Mouse (Mus musculus): ENCODE data around the gene Alcam. TPM values are rescaled to one million over a fixed set of nuclear protein-coding genes. Genes with fewer than 3 reads are reported as not detected.

Alcam gene
- polyA plus RNA-seq, 1 experiment from 2014 or later, result 8.3 TPM

DNA sequence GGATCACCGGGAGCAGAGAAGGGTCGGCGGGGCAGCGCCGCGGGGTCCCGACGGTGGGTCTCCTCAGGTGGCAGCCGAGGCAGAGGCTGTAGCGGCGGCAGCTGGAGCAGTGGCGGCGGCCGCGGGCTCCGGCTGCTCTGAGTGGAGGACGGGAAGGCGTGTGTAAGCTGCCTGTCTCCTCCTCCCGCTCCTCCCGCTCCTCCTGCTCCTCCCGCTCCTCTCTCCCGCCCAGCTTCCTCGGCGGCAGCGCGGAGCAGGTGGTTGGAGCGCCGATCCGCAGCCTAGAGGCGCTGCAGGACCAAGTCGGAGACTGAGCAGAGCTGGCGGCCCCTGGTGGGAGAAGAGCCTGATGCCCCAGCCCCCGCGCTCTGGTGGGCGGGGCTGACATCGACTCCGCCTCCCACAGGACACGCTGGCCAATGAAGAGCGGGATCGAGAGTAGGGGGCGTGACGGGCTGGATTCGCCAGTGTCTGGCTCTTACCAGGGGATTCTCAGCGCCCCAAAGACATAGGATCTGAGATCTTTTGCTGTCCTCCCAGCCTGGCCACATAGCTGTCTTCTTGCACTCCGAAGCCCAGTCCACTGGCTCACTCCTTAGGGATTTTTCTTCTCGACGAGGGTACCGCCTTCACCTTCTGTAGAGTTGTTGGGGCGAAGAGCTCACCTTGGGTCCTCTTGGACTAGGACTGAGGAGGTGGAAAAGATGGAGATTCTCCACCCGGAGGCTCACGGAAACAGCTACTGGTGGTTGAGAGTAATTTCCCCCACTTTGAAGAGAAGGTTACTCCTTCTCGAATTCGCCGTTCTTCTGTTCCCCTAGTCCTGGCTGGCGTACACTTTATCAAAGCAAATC lies 785 bp downstream of the Alcam start:
- H3K9me3 ChIP-seq (replicated peaks), result no peaks in the 10 kb centered on the region
- peaks cover 55% of the 10 kb centered on the region for H3K27me3 ChIP-seq (replicated peaks)
- under 1% methylated on average over 42 of the region's 55 CpGs for WGBS (ENCODE audit: insufficient replicate concordance)
- peaks cover 5% of the 10 kb centered on the region; the same call in 1 of the 2 replicates for H3K4me1 ChIP-seq
- H3K4me3 ChIP-seq, result peak overlapping the region; percentile 61
- ATAC-seq, result peak; percentile 89
- H3K36me3 ChIP-seq, result no peaks in the 10 kb centered on the region
- peak overlapping the region; percentile 71 for H3K4me2 ChIP-seq
- peak overlapping the region; percentile 40; the same call in 1 of the 2 replicates for H3K9ac ChIP-seq
- peak overlapping the region; percentile 25; the same call in 1 of the 2 replicates for H3K27ac ChIP-seq

DNA sequence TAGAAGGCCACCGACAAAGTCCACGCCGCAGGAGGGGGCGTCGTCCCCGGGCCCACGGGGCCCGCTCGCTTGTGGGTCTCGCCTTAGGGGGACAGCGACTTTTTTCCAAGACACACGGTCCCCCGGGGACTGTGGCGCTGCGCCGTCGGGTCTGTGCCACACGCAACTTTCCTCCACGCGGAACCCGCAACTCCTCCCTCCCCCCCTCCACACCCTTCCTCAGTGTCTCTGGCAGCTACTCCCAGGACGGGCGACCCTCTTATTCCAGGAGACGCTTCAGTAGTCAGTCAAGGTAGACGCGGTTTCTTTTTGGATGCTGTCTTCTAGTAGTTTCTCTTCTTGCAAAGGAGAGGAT lies 1.4 kb downstream of the Alcam start:
- peaks cover 55% of the 10 kb centered on the region for H3K27me3 ChIP-seq (replicated peaks)
- peak; percentile 16; the same call in 1 of the 2 replicates for ATAC-seq
- peak overlapping the region; percentile 61 for H3K4me3 ChIP-seq
- H3K4me1 ChIP-seq, result peaks cover 5% of the 10 kb centered on the region; the same call in 1 of the 2 replicates
- H3K27ac ChIP-seq, result peak overlapping the region; percentile 25
- 2% methylated on average over 26 of the region's 26 CpGs for WGBS (ENCODE audit: insufficient replicate concordance)
- H3K4me2 ChIP-seq, result peak overlapping the region; percentile 71
- H3K36me3 ChIP-seq, result no peaks in the 10 kb centered on the region
- peak overlapping the region; percentile 40; the same call in 1 of the 2 replicates for H3K9ac ChIP-seq
- no peaks in the 10 kb centered on the region for H3K9me3 ChIP-seq (replicated peaks)

DNA sequence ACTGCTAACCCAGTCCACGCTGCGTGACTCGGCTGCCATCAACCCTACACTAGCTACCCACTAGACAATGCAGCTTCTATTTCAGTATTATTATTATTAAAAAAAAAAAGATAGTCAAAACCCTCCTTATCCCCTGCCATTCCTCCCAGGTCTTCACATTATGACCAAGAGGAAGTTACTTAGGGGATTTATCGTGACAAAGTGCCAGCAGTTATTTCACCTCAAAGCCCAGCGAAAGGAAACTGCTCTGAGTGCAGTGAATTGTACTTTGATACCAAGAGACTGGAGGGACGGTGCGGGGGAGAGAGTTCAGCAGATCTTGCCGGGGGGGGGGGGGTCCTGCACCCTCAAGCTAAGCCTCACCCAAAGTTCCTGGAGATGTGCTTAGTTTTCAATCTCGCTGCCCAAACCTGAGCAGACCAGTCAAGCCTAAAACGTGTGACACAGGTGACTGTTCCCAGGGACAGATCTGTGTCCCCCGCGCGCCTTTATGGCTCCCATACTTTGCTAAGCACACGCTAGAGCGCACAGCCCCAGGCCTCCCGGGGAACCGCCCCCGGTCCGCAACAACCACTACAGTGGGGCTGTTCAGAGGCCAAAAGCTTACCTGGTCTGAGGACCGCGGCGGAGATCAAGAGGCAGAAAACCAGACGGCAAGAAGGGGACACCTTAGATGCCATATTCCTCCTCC lies 1.9 kb downstream of the Alcam start:
- Histone ChIP-seq H3K36me3 (no peaks in the 10 kb centered on the region), H3K9ac (peak overlapping the region; percentile 40; the same call in 1 of the 2 replicates), H3K4me1 (peaks cover 5% of the 10 kb centered on the region; the same call in 1 of the 2 replicates), H3K27ac (peak overlapping the region; percentile 14; the same call in 1 of the 2 replicates), H3K9me3 (replicated peaks) (no peaks in the 10 kb centered on the region), H3K27me3 (replicated peaks) (peaks cover 55% of the 10 kb centered on the region), H3K4me2 (peak overlapping the region; percentile 71), H3K4me3 (peak overlapping the region; percentile 61)
- WGBS (ENCODE audit: insufficient replicate concordance), result 1% methylated on average over 23 of the region's 23 CpGs
- no peak for ATAC-seq

DNA sequence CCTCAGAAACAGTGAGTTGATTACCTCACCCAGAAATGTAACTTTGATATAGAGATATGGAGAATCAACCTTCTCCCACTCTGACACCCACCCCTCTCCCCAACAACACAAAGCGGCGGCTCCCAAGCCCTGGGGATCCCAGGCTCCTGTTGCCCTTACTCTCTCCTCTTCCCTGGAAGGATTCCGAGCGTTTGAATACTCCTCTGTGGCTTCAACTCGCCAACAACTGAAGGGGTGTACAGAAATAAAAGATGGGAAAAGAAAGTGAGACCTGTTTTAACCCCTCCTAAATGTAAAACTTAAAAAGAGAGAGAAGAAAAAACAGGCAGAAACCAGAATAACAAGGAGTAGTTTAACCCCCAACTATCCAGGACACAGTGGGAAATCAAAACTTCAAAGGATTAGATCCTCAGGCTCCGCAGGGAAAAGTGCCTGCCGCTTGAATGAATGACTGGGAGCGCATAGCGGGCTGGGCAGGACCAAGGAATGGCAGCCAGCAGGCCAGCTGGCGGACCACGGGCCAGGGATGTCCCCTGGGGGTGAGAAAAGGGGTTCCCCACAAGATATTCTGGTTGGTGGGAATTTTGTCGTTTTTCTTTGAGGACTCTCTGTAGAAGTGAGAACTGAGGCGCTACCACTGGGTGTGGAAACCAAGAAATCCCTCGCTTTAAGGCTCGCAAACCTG lies 2.6 kb downstream of the Alcam start:
- Histone ChIP-seq H3K27me3 (replicated peaks) (peaks cover 55% of the 10 kb centered on the region), H3K4me1 (peaks cover 5% of the 10 kb centered on the region; the same call in 1 of the 2 replicates), H3K36me3 (no peaks in the 10 kb centered on the region), H3K27ac (no peak overlapping the region), H3K4me3 (peak overlapping the region; percentile 61), H3K4me2 (peak overlapping the region; percentile 71), H3K9ac (peak overlapping the region; percentile 40; the same call in 1 of the 2 replicates), H3K9me3 (replicated peaks) (no peaks in the 10 kb centered on the region)
- 2% methylated on average over 15 of the region's 15 CpGs for WGBS (ENCODE audit: insufficient replicate concordance)
- no peak for ATAC-seq

DNA sequence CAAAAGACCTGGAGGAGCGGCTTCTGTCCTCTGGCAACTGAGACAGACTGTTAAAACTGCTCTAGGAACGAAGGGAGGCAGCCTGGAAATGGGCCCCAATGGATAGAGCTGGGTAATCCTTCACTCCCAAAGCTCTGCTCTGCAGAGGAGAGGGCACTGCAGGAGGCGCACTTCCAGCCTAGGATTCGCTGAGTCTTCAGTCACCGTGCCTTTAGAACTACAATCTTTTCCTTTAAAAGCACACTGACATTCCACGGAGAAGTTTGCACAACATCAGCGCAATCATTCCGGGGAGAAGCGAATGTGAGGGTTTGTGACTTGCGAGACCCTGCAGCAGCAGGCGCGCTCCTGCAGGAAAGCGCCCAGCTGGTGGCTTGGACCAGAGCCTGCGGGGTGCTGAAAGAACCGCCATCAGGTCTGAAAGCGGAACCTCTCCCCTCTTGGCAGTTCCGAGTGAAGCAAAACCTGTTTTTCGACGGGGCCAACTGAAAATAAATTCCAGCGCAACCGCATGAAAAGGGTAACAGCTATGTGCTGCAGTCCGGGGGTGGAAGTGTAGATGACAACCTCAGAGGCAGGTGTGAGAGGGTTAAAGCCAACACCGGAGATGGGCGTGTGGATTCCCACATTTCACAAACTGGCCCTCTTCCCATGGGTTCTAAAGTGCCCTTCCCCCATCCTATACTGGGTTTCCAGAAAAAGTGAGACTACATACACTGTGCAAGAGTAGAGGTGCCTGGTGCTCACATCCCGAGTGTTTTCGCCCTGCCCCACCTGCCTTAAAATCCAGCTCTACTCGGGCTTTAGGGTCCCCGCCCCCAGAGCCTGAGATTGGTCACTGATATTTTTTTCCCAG lies 3.4 kb downstream of the Alcam start:
- Histone ChIP-seq H3K4me2 (peak overlapping the region; percentile 71), H3K9me3 (replicated peaks) (no peaks in the 10 kb centered on the region), H3K4me3 (peak overlapping the region; percentile 61), H3K4me1 (peaks cover 5% of the 10 kb centered on the region; the same call in 1 of the 2 replicates), H3K27ac (no peak overlapping the region), H3K36me3 (no peaks in the 10 kb centered on the region), H3K27me3 (replicated peaks) (peaks cover 55% of the 10 kb centered on the region), H3K9ac (0 out of 2 replicates have a peak overlapping the region, but pooled peaks have one; percentile 35)
- no peak for ATAC-seq
- WGBS (ENCODE audit: insufficient replicate concordance), result 2% methylated on average over 28 of the region's 28 CpGs

DNA sequence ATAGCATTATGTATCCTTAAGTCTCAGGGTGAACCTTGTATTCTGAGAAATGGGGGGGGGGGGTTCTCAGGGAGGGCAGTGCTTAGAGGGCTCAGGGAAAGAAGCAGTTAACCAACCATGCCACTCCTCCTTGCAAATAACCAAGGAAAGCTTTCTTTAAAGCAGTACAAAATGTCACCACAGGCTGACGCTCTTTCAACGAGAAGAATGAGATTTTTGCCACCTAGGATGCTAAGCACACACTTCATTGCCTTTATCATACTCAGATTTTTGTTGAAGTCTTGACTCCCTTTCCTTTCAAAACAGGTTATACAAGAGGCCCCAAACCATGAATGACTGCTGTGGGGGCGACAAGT lies 4.0 kb downstream of the Alcam start:
- Histone ChIP-seq H3K27ac (no peak overlapping the region), H3K27me3 (replicated peaks) (peaks cover 53% of the 10 kb centered on the region), H3K4me2 (peak overlapping the region; percentile 71), H3K9me3 (replicated peaks) (no peaks in the 10 kb centered on the region), H3K9ac (no peak overlapping the region), H3K4me1 (peaks cover 5% of the 10 kb centered on the region; the same call in 1 of the 2 replicates), H3K4me3 (peak overlapping the region; percentile 61), H3K36me3 (no peaks in the 10 kb centered on the region)
- WGBS (ENCODE audit: insufficient replicate concordance), result 13% methylated on average over 3 of the region's 3 CpGs
- ATAC-seq, result no peak

DNA sequence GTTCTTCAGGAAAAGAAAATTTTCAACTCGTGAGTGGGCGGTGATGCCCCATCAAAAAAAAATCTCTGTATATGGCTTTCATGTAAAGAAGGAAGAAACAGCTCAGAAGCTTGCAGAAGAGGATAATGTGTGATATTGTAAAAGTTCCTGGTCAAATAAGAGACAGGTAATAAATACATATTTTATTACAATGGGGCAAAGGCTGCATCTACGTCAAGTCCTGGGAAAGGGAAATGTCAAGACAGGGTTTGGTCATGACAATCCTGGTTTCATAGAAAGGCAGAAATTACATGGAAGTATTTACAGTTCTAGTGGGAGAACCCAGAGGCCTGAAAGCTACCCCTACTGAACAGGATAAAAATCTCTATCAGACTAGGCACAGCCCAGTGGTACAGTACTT lies 7.9 kb downstream of the Alcam start:
- WGBS (ENCODE audit: insufficient replicate concordance), result 75% methylated on average over 3 of the region's 3 CpGs
- ATAC-seq, result no peak
- peaks cover 16% of the 10 kb centered on the region for H3K27me3 ChIP-seq (replicated peaks)
- H3K4me1 ChIP-seq, result no peaks in the 10 kb centered on the region
- H3K4me2 ChIP-seq, result no peak overlapping the region
- no peaks in the 10 kb centered on the region for H3K36me3 ChIP-seq
- no peak overlapping the region for H3K9ac ChIP-seq
- no peak overlapping the region for H3K4me3 ChIP-seq
- no peak overlapping the region for H3K27ac ChIP-seq
- no peaks in the 10 kb centered on the region for H3K9me3 ChIP-seq (replicated peaks)

DNA sequence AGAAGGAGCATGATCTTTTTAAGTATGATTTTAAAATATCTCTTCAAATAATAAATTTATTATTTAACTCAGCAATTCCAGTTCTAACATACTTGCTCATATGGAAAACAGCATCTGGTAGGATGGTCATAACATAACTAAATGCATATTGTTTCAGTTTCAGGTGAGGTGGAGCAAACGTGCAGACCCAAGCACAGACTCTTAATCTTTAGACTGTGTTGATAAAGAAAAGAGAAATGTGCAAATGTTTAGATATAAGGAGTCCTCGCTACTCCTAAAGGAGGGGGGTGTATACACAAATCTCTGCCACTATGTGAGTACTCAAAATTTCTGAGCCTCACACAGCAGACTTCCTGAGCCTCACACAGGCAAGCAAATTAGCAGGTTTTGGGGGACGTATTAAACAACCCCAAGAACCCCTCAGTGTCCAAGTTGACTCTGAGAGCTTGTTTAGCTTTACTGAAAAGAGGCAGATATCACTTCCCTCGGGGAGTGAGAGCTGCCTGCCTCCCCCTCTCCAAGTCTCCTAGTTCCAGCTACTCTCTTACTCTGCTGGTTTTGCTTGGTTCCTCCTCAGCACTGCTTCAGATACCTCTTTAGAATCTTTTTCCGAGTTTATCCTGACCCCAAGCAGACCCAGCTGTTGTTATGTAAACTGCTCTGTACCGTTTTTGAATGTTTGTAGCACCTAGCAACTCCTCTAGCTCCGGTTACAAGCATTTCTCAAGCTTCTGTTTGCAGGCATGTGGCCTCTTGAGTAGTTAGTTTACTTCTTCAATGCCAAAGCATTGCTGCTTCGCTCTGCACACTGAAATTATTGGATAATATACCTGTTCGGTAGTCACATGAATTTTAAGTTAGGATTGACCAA lies 10.0 kb downstream of the Alcam start:
- Histone ChIP-seq H3K27me3 (replicated peaks) (no peaks in the 10 kb centered on the region), H3K4me1 (no peaks in the 10 kb centered on the region)

DNA sequence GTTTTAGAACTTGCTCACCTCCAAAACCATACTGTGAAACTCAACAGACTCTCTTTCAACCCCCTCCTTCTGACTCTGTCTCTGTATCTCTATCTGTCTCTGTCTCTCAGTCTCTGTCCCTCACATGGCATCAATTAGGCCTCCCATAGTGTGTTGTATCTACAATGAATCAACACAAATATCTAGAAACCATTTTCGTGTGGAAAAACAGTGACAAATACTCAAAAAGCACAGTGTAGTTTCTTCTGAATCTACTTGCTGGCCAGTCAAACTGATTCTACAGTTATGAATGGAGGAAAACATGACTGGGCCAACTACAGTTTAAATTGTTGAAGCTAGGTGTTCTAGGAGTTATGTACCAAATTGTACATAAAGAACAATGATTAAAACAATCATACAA lies 10.8 kb downstream of the Alcam start:
- H3K27me3 ChIP-seq (replicated peaks), result no peaks in the 10 kb centered on the region
- H3K27ac ChIP-seq, result no peak overlapping the region
- H3K9me3 ChIP-seq (replicated peaks), result no peaks in the 10 kb centered on the region
- no peaks in the 10 kb centered on the region for H3K4me1 ChIP-seq
- no peak overlapping the region for H3K9ac ChIP-seq
- H3K36me3 ChIP-seq, result no peaks in the 10 kb centered on the region
- ATAC-seq, result no peak
- H3K4me2 ChIP-seq, result no peak overlapping the region
- 46% methylated on average over 1 of the region's 1 CpGs for WGBS (ENCODE audit: insufficient replicate concordance)
- H3K4me3 ChIP-seq, result no peak overlapping the region

More for the DNA sequence above, 10.0 kb downstream of the Alcam start:
- Histone ChIP-seq H3K4me2 (no peak overlapping the region), H3K9ac (no peak overlapping the region), H3K9me3 (replicated peaks) (no peaks in the 10 kb centered on the region), H3K36me3 (no peaks in the 10 kb centered on the region), H3K4me3 (no peak overlapping the region), H3K27ac (no peak overlapping the region)
- ATAC-seq, result no peak
- WGBS (ENCODE audit: insufficient replicate concordance), result 38% methylated on average over 9 of the region's 9 CpGs

DNA sequence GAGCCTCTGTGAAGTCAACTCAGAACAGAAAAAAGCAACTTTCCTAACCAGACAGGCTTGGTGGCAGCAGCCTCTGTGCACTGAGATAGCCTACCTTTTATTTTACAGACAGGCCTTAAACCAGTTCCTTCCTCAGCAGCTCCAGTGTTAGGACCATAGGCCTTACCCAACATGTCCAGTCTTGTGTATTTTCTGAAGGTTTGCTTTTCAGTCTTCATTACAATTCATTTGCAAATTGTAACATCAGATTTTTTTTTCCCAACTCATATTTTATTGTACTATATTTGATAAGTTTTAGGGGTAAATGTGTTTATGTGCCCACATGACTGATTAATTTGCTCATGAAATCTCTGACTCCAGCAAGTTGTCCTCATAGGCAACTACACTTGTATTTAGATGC lies 14.3 kb downstream of the Alcam start:
- no peaks in the 10 kb centered on the region for H3K36me3 ChIP-seq
- ATAC-seq, result no peak
- no peaks in the 10 kb centered on the region for H3K27me3 ChIP-seq (replicated peaks)
- no peak overlapping the region for H3K4me3 ChIP-seq
- no peak overlapping the region for H3K9ac ChIP-seq
- H3K4me1 ChIP-seq, result no peaks in the 10 kb centered on the region
- H3K27ac ChIP-seq, result no peak overlapping the region
- no peaks in the 10 kb centered on the region for H3K9me3 ChIP-seq (replicated peaks)
- no peak overlapping the region for H3K4me2 ChIP-seq

All from liver, embryonic 12.5 days (tissue).